Mouse (Mus musculus) stomach, postnatal 0 days (tissue): ENCODE measurements at regions not wholly inside any gene's neighbourhood (a gene's known extent, or its start where the extent isn't known, plus 50 kb on each side); places are given as distances from the start of the nearest gene placed in this dataset.

Source experiments
- ATAC-seq: fragments of 200-750 bp; cut with Nextera tagmentation; 2 replicates; pipeline ENCODE4 v1.8.0; 2017; ENCODE audit not compliant: low FRiP score, low TSS enrichment
- DNase-seq: peaks from one replicate; pipeline ENCODE4 v3.0.0-alpha.2; 2016; ENCODE audit warnings: low spot score
- H3K27ac ChIP-seq: fragments of 300-500 bp; sonication (generic); replicated peaks from 2 replicates; pipeline ENCODE4 v1.5.1; 2014; ENCODE audit warnings: mild to moderate bottlenecking, control low read depth
- H3K27me3 ChIP-seq: fragments of 300-500 bp; sonication (generic); 2 replicates; pipeline ENCODE4 v1.6.1; 2014; ENCODE audit warnings: low read length; ENCODE audit not compliant: control insufficient read depth, insufficient read depth
- H3K36me3 ChIP-seq: fragments of 300-500 bp; sonication (generic); 2 replicates; pipeline ENCODE4 v1.6.1; 2014; ENCODE audit warnings: low read length, mixed read lengths; ENCODE audit not compliant: control insufficient read depth, insufficient read depth
- H3K4me1 ChIP-seq: fragments of 300-500 bp; sonication (generic); replicated peaks from 2 replicates; pipeline ENCODE4 v1.6.1; 2014; ENCODE audit warnings: antibody characterized with exemption; ENCODE audit not compliant: control insufficient read depth, insufficient read depth
- H3K4me2 ChIP-seq: fragments of 300-500 bp; sonication (generic); replicated peaks from 2 replicates; pipeline ENCODE4 v1.6.1; 2014; ENCODE audit warnings: low read depth, mild to moderate bottlenecking, control low read depth, moderate library complexity
- H3K4me3 ChIP-seq: fragments of 300-500 bp; sonication (generic); 2 replicates; pipeline ENCODE4 v1.5.1; 2014; ENCODE audit warnings: low read depth, low read length, control low read depth
- H3K9ac ChIP-seq: fragments of 300-500 bp; sonication (generic); 2 replicates; pipeline ENCODE4 v1.6.1; 2014; ENCODE audit warnings: mild to moderate bottlenecking, low read length, control low read depth, mixed read lengths
- H3K9me3 ChIP-seq: fragments of 300-500 bp; sonication (generic); 2 replicates; pipeline ENCODE4 v1.6.1; 2016; ENCODE audit warnings: low read length; ENCODE audit not compliant: control insufficient read depth
- CTCF ChIP-seq: IDR thresholded peaks from 2 replicates; pipeline ENCODE4 v1.5.1; 2016; ENCODE audit warnings: antibody characterized with exemption, low read depth, mild to moderate bottlenecking, moderate library complexity
- EP300 ChIP-seq: optimal IDR thresholded peaks from 2 replicates; pipeline ENCODE3; 2016; ENCODE audit warnings: antibody characterized with exemption
- WGBS: fragments of 180-500 bp; shearing (Covaris S2); extraction: QIAGEN DNeasy Blood & Tissue Kit; methylation state at CpG from one replicate; pipeline ENCODE4 v1.1.7; 2014; 5-methylcytosine and 5-hydroxymethylcytosine counted together

GRCm38 (mm10) chr4:38461473-38462194 lies 988.5 kb upstream of the 1700009N14Rik start:
- Histone ChIP-seq H3K9ac (no peak overlapping the region), H3K36me3 (no peaks in the 10 kb centered on the region), H3K4me1 (no peaks in the 10 kb centered on the region), H3K27ac (no peak overlapping the region), H3K9me3 (no peaks in the 10 kb centered on the region), H3K4me2 (no peak overlapping the region), H3K27me3 (no peaks in the 10 kb centered on the region), H3K4me3 (no peak overlapping the region)
- ATAC-seq, result peak; percentile 93
- TF ChIP-seq EP300 (no peak), CTCF (no peak)
- DNase-seq, result no peak

GRCm38 (mm10) chr4:38498271-38498670 lies 951.8 kb upstream of the 1700009N14Rik start:
- Histone ChIP-seq H3K9me3 (no peaks in the 10 kb centered on the region), H3K36me3 (no peaks in the 10 kb centered on the region), H3K27ac (no peak overlapping the region), H3K4me2 (no peak overlapping the region), H3K4me3 (no peak overlapping the region), H3K9ac (no peak overlapping the region), H3K27me3 (no peaks in the 10 kb centered on the region), H3K4me1 (no peaks in the 10 kb centered on the region)
- TF ChIP-seq CTCF, result no peak
- no peak for TF ChIP-seq EP300
- WGBS, result 58% methylated on average over 2 of the region's 2 CpGs
- ATAC-seq (no peak), DNase-seq (no peak)

GRCm38 (mm10) chr4:38505875-38506274 lies 944.2 kb upstream of the 1700009N14Rik start:
- no peaks in the 10 kb centered on the region for H3K27me3 ChIP-seq
- no peak overlapping the region for H3K9ac ChIP-seq
- H3K36me3 ChIP-seq, result no peaks in the 10 kb centered on the region
- H3K4me2 ChIP-seq, result no peak overlapping the region
- TF ChIP-seq CTCF, result no peak
- TF ChIP-seq EP300, result no peak
- WGBS, result 67% methylated on average over 1 of the region's 1 CpGs
- ATAC-seq (no peak), DNase-seq (no peak)
- H3K27ac ChIP-seq, result no peak overlapping the region
- H3K4me3 ChIP-seq, result no peak overlapping the region
- H3K4me1 ChIP-seq, result no peaks in the 10 kb centered on the region
- no peaks in the 10 kb centered on the region for H3K9me3 ChIP-seq

DNA sequence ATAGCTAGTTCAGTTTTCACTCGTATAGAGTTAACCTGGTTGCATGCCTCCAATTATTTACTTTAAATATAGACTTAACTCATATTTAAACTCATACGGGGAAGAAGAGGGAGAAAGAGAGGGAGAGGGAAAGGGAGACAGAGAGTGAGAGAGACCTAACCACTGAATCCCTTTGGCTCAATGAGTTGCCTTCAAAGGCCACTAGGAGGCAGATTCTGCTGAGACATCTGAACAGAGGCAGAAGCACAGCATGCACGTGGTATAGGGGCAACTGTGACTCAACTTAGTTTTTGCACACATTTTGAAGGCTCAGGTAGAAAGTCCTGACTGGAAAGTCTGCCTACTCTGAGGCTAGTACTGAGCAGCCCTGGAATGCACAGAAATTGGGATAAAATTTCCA lies 942.9 kb upstream of the 1700009N14Rik start:
- 60% methylated on average over 3 of the region's 3 CpGs for WGBS
- no peak overlapping the region for H3K4me3 ChIP-seq
- H3K4me2 ChIP-seq, result no peak overlapping the region
- H3K27ac ChIP-seq, result no peak overlapping the region
- H3K27me3 ChIP-seq, result no peaks in the 10 kb centered on the region
- no peak for DNase-seq
- H3K4me1 ChIP-seq, result no peaks in the 10 kb centered on the region
- H3K36me3 ChIP-seq, result no peaks in the 10 kb centered on the region
- no peak for ATAC-seq
- H3K9me3 ChIP-seq, result no peaks in the 10 kb centered on the region
- TF ChIP-seq EP300 (no peak), CTCF (peak; percentile 49)
- H3K9ac ChIP-seq, result no peak overlapping the region

DNA sequence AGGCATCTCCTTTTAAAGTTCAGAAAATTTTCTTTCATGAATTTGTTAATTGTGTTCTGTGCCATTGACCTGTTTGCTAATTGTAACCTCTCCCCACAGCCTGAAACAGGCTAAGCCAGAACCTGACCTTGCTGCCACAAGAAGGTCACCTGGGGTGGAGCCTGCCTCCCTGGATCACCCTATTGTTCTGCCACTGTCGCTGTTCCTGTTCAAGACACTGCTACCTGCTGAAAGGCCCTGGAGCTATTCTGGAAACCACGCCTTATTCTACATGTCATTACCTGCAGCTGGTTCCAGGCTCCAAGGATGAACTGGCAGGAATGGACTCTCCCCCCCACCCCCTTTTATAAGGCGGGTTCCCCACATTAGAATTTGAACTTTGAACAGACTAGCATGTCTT lies 931.0 kb upstream of the 1700009N14Rik start:
- Histone ChIP-seq H3K27ac (no peak overlapping the region), H3K4me2 (no peak overlapping the region)
- 64% methylated on average over 3 of the region's 3 CpGs for WGBS

More for the DNA sequence above, 931.0 kb upstream of the 1700009N14Rik start:
- Histone ChIP-seq H3K4me1 (no peaks in the 10 kb centered on the region), H3K36me3 (no peaks in the 10 kb centered on the region), H3K27me3 (no peaks in the 10 kb centered on the region), H3K4me3 (no peak overlapping the region), H3K9ac (no peak overlapping the region), H3K9me3 (no peaks in the 10 kb centered on the region)
- TF ChIP-seq CTCF (no peak), EP300 (no peak)
- DNase-seq, result no peak
- no peak for ATAC-seq
